Mouse (Mus musculus): Measurements from ENCODE around the gene Cdk5rap1. TPM values are rescaled to one million over a fixed set of nuclear protein-coding genes. Genes with fewer than 3 reads are reported as not detected.
"Not testable (repeated sequence)": the region's sequence is repeated elsewhere in the genome, so short reads cannot be mapped to it uniquely, and the experiment has no call there.

Gene Cdk5rap1
- polyA plus RNA-seq, 1 experiment from 2014 or later = 24.1 TPM

DNA sequence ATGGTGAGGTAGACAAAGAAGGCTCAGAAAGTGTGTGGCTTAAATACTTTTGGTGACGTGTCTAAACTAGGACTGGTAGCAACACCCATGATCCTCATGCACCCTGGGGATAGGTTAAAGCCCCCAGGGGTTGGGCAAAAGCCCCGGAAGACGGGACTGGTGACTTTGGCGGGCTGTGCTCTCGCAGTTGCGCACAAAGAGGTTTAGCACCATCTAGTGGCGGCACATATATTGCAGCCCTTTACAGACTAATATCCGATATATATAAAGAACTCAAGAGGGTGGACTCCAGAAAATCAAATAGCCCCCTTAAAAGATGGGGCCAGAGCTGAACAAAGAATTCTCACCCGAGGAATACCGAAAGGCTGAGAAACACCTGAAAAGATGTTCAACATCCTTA is 78.1 kb downstream of the Cdk5rap1 start:
- H3K4me2 ChIP-seq (ENCODE audit: low read length); H3K4me1 ChIP-seq (ENCODE audit: control insufficient read depth, insufficient read depth, low read length); H3K36me3 ChIP-seq (ENCODE audit: control insufficient read depth, insufficient read depth, low read length); ATAC-seq; H3K9ac ChIP-seq (ENCODE audit: low read length); H3K4me3 ChIP-seq (ENCODE audit: low read depth, low read length); H3K27me3 ChIP-seq (replicated peaks; ENCODE audit: control insufficient read depth, insufficient read depth, low read length); H3K27ac ChIP-seq (ENCODE audit: low read depth, low read length); H3K9me3 ChIP-seq (replicated peaks; ENCODE audit: control insufficient read depth, low read length): not testable (repeated sequence)
- 6% methylated on average over 10 of the region's 10 CpGs for WGBS
- DNase-seq (ENCODE audit: low spot score) = peak; percentile 79

DNA sequence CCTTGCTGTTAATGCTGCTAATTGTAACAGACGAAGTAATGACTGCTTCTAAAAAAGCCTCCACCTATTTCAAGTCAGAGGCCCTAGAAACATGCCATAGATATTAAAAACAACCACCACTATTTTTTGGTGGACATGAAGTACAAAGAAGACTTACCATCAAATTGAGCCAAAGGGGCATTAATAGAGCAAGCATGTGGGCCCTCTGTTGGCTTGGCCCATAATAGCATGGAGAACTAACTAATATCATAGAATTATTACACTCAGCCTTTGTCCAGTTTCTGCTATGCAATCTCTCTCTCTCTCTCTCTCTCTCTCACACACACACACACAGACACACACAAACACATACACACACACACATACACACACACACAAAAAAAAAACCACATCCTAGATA is 80.0 kb downstream of the Cdk5rap1 start:
- 94% methylated on average over 1 of the region's 1 CpGs for WGBS
- H3K4me2 ChIP-seq (ENCODE audit: low read length) = no peak overlapping the region
- no peaks in the 10 kb centered on the region for H3K9me3 ChIP-seq (replicated peaks; ENCODE audit: control insufficient read depth, low read length)
- ATAC-seq = no peak
- H3K4me3 ChIP-seq (ENCODE audit: low read depth, low read length) = no peak overlapping the region
- H3K9ac ChIP-seq (ENCODE audit: low read length) = no peak overlapping the region
- H3K27me3 ChIP-seq (replicated peaks; ENCODE audit: control insufficient read depth, insufficient read depth, low read length) = no peaks in the 10 kb centered on the region
- no peak overlapping the region for H3K27ac ChIP-seq (ENCODE audit: low read depth, low read length)
- no peaks in the 10 kb centered on the region for H3K36me3 ChIP-seq (ENCODE audit: control insufficient read depth, insufficient read depth, low read length)
- no peaks in the 10 kb centered on the region for H3K4me1 ChIP-seq (ENCODE audit: control insufficient read depth, insufficient read depth, low read length)
- DNase-seq (ENCODE audit: low spot score) = no peak

DNA sequence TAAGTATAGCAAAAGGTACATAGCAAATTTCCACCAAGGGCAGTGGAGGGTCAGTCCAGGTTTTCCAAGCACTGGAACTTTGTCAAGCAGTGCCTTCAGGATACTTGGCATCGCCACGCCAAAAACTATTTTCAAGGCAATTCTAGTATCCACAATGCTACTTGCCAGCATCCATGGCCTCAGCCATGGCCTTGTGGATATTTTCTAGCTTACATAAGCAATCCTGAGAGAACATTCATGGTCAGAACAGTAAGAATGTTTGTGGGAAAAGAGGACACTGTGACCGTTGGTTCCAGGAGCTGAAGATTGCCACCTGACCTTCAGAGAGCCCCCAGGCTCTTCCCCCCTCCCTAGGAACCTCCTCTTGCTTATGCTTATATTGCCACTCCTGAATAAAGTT is 80.9 kb downstream of the Cdk5rap1 start:
- H3K36me3 ChIP-seq (ENCODE audit: control insufficient read depth, insufficient read depth, low read length); DNase-seq (ENCODE audit: low spot score); H3K27ac ChIP-seq (ENCODE audit: low read depth, low read length); H3K4me1 ChIP-seq (ENCODE audit: control insufficient read depth, insufficient read depth, low read length); ATAC-seq; H3K4me2 ChIP-seq (ENCODE audit: low read length); H3K9me3 ChIP-seq (replicated peaks; ENCODE audit: control insufficient read depth, low read length); H3K9ac ChIP-seq (ENCODE audit: low read length); H3K27me3 ChIP-seq (replicated peaks; ENCODE audit: control insufficient read depth, insufficient read depth, low read length); H3K4me3 ChIP-seq (ENCODE audit: low read depth, low read length): not testable (repeated sequence)
- WGBS = 87% methylated on average over 3 of the region's 3 CpGs

Other genes starting within 250 kb of the Cdk5rap1 start
- not detected in 2 replicates for gene Bpifa3, start 242.7 kb downstream of the Cdk5rap1 start, polyA plus RNA-seq (2014; fragmentation: Nextera tagmentation; extraction: Ambion mirVana)
- not detected in 2 replicates for gene Bpifa1, start 230.1 kb downstream of the Cdk5rap1 start, polyA plus RNA-seq (2014; fragmentation: Nextera tagmentation; extraction: Ambion mirVana)
- not detected in 2 replicates for gene Bpifa5, start 210.4 kb downstream of the Cdk5rap1 start, polyA plus RNA-seq (2014; fragmentation: Nextera tagmentation; extraction: Ambion mirVana)
- gene Bpifb1, start 182.2 kb downstream of the Cdk5rap1 start, polyA plus RNA-seq (2014; fragmentation: Nextera tagmentation; extraction: Ambion mirVana) = 0.28 and 0.48 TPM in 2 replicates
- gene Bpifb5, start 149.3 kb downstream of the Cdk5rap1 start, polyA plus RNA-seq (2014; fragmentation: Nextera tagmentation; extraction: Ambion mirVana) = 0.22 and 0.51 TPM in 2 replicates
- not detected in 2 replicates for gene Bpifb9a, start 115.2 kb downstream of the Cdk5rap1 start, polyA plus RNA-seq (2014; fragmentation: Nextera tagmentation; extraction: Ambion mirVana)
- not detected in 2 replicates for gene Bpifb9b, start 65.8 kb downstream of the Cdk5rap1 start, polyA plus RNA-seq (2014; fragmentation: Nextera tagmentation; extraction: Ambion mirVana)
- gene Snta1, start 35.1 kb upstream of the Cdk5rap1 start, polyA plus RNA-seq (2014; fragmentation: Nextera tagmentation; extraction: Ambion mirVana) = 2.6 and 4.6 TPM in 2 replicates
- 51.9 and 59.4 TPM in 2 replicates for gene Cbfa2t2, start 63.5 kb upstream of the Cdk5rap1 start, polyA plus RNA-seq (2014; fragmentation: Nextera tagmentation; extraction: Ambion mirVana)
- gene 1700003F12Rik, start 174.1 kb upstream of the Cdk5rap1 start, polyA plus RNA-seq (2014; fragmentation: Nextera tagmentation; extraction: Ambion mirVana) = 1.2 TPM in 2 replicates
- 0.15 and 0.19 TPM in 2 replicates for gene Actl10, start 178.8 kb upstream of the Cdk5rap1 start, polyA plus RNA-seq (2014; fragmentation: Nextera tagmentation; extraction: Ambion mirVana)
- gene Necab3, start 185.9 kb upstream of the Cdk5rap1 start, polyA plus RNA-seq (2014; fragmentation: Nextera tagmentation; extraction: Ambion mirVana) = 19.8 and 23.6 TPM in 2 replicates
- 3.5 and 5.0 TPM in 2 replicates for gene E2f1, start 196.9 kb upstream of the Cdk5rap1 start, polyA plus RNA-seq (2014; fragmentation: Nextera tagmentation; extraction: Ambion mirVana)
- 14.8 and 15.2 TPM in 2 replicates for gene Pxmp4, start 230.7 kb upstream of the Cdk5rap1 start, polyA plus RNA-seq (2014; fragmentation: Nextera tagmentation; extraction: Ambion mirVana)
- gene Zfp341, start 240.3 kb upstream of the Cdk5rap1 start, polyA plus RNA-seq (2014; fragmentation: Nextera tagmentation; extraction: Ambion mirVana) = 2.2 and 2.4 TPM in 2 replicates
- gene 4930519P11Rik, start 240.4 kb upstream of the Cdk5rap1 start, polyA plus RNA-seq (2014; fragmentation: Nextera tagmentation; extraction: Ambion mirVana) = 0.65 TPM in 1 of 2 replicates, not detected in the other